Mouse (Mus musculus) C2C12 (cell line): Measurements from ENCODE around the gene Slc12a5. TPM values are rescaled to one million over a fixed set of nuclear protein-coding genes. Genes with fewer than 3 reads are reported as not detected.

Experiments
- H3K27me3 ChIP-seq: one replicate; pipeline ENCODE4 v1.6.1; 2011; ENCODE audit not compliant: control insufficient read depth, insufficient read depth, insufficient read length
- H3K36me3 ChIP-seq: one replicate; pipeline ENCODE4 v1.6.1; 2011; ENCODE audit not compliant: control insufficient read depth, insufficient read depth
- H3K4me3 ChIP-seq: one replicate; pipeline ENCODE4 v1.5.1; 2011; ENCODE audit warnings: mild to moderate bottlenecking, control low read depth; ENCODE audit not compliant: poor library complexity, insufficient read depth, severe bottlenecking
- H3K79me2 ChIP-seq: one replicate; pipeline ENCODE4 v1.6.1; 2011; ENCODE audit not compliant: control insufficient read depth, insufficient read depth
- H3K79me3 ChIP-seq: one replicate; pipeline ENCODE4 v1.6.1; 2011; ENCODE audit warnings: low read depth, control low read depth
- H3ac ChIP-seq: one replicate; pipeline ENCODE3; 2011; ENCODE audit warnings: low read depth; ENCODE audit not compliant: control insufficient read depth, insufficient read length
- CEBPB ChIP-seq: IDR thresholded peaks from one replicate; pipeline ENCODE4 v1.6.1; 2011; ENCODE audit warnings: low read depth, mild to moderate bottlenecking, control low read depth, moderate library complexity
- CTCF ChIP-seq: IDR thresholded peaks from one replicate; pipeline ENCODE4 v1.5.1; 2011; ENCODE audit not compliant: control insufficient read depth, insufficient read depth, insufficient read length
- FOSL1 ChIP-seq: IDR thresholded peaks from one replicate; pipeline ENCODE4 v1.8.0; 2011; ENCODE audit warnings: mild to moderate bottlenecking, low read length; ENCODE audit not compliant: poor library complexity, insufficient read depth, severe bottlenecking
- MAX ChIP-seq: IDR thresholded peaks from one replicate; pipeline ENCODE4 v1.6.1; 2011; ENCODE audit warnings: mild to moderate bottlenecking, control low read depth
- MYOD1 ChIP-seq: IDR thresholded peaks from one replicate; pipeline ENCODE4 v1.6.1; 2011; ENCODE audit warnings: low read depth; ENCODE audit not compliant: control insufficient read depth, insufficient read length
- MYOG ChIP-seq: IDR thresholded peaks from one replicate; pipeline ENCODE4 v1.6.1; 2011; ENCODE audit not compliant: control insufficient read depth, insufficient read length; ENCODE audit errors: extremely low read depth
- USF1 ChIP-seq: IDR thresholded peaks from one replicate; pipeline ENCODE4 v1.6.1; 2011; ENCODE audit warnings: low read depth, mild to moderate bottlenecking, control low read depth, moderate library complexity
- polyA plus RNA-seq: library from polyadenylated mRNA; unstranded; fragments of >200 nt; fragmentation: generic; extraction: Trizol; gene quantifications from one replicate; pipeline ENCODE4 v1.2.1, GENCODE M21; 2012; ENCODE audit warnings: missing spikeins

Gene Slc12a5
- polyA plus RNA-seq, 1 experiment: 0.12 TPM

- no peak within 1 kb of the TSS for H3ac ChIP-seq
Measured at GRCm38 (mm10) chr2:164940140-164940830, 20.3 kb upstream of the Slc12a5 start, which contains the start of gene Mmp9. TSS of gene Mmp9 (plus strand) at chr2:164940780.

GRCm38 (mm10) chr2:164942692-164943290 lies 17.8 kb upstream of the Slc12a5 start:
- no peaks in the 10 kb centered on the region for H3K27me3 ChIP-seq

More at GRCm38 (mm10) chr2:164940140-164940830, 20.3 kb upstream of the Slc12a5 start, which contains the start of gene Mmp9:
- no peaks in the 10 kb centered on the region for H3K36me3 ChIP-seq
- no peaks in the 10 kb centered on the region for H3K79me2 ChIP-seq
- no peaks in the 10 kb centered on the region for H3K79me3 ChIP-seq
- H3K4me3 ChIP-seq: no peak within 1 kb of the TSS
- TF ChIP-seq CTCF: no peak
- peak; percentile 66 for TF ChIP-seq MYOD1
- H3K27me3 ChIP-seq: no peaks in the 10 kb centered on the region

GRCm38 (mm10) chr2:164947506-164947905 lies 13.1 kb upstream of the Slc12a5 start:
- H3K27me3 ChIP-seq: peaks cover 14% of the 10 kb centered on the region
- no peak overlapping the region for H3K4me3 ChIP-seq
- no peaks in the 10 kb centered on the region for H3K36me3 ChIP-seq
- no peaks in the 10 kb centered on the region for H3K79me2 ChIP-seq
- no peak for TF ChIP-seq FOSL1
- TF ChIP-seq USF1: no peak
- no peak for TF ChIP-seq MYOD1
- no peak for TF ChIP-seq CEBPB
- TF ChIP-seq MYOG: no peak
- no peak for TF ChIP-seq MAX
- no peak for TF ChIP-seq CTCF
- no peak overlapping the region for H3ac ChIP-seq
- H3K79me3 ChIP-seq: no peaks in the 10 kb centered on the region

More at GRCm38 (mm10) chr2:164942692-164943290, 17.8 kb upstream of the Slc12a5 start:
- Histone ChIP-seq H3K36me3 (no peaks in the 10 kb centered on the region), H3K4me3 (no peak overlapping the region), H3ac (no peak overlapping the region), H3K79me2 (no peaks in the 10 kb centered on the region), H3K79me3 (no peaks in the 10 kb centered on the region)
- TF ChIP-seq CTCF (no peak), USF1 (no peak)

- Histone ChIP-seq H3ac (no peak overlapping the region), H3K36me3 (no peaks in the 10 kb centered on the region), H3K27me3 (peaks cover 14% of the 10 kb centered on the region), H3K4me3 (no peak overlapping the region), H3K79me3 (no peaks in the 10 kb centered on the region), H3K79me2 (no peaks in the 10 kb centered on the region)
- TF ChIP-seq MAX (no peak), MYOG (no peak), CTCF (no peak), FOSL1 (no peak), CEBPB (no peak), USF1 (no peak), MYOD1 (no peak)
Measured at GRCm38 (mm10) chr2:164947930-164948329, 12.7 kb upstream of the Slc12a5 start.

GRCm38 (mm10) chr2:164948962-164949361 lies 11.6 kb upstream of the Slc12a5 start:
- Histone ChIP-seq H3K27me3 (peaks cover 14% of the 10 kb centered on the region), H3K79me2 (no peaks in the 10 kb centered on the region), H3K79me3 (no peaks in the 10 kb centered on the region), H3ac (no peak overlapping the region), H3K36me3 (no peaks in the 10 kb centered on the region), H3K4me3 (no peak overlapping the region)
- no peak for TF ChIP-seq MAX

GRCm38 (mm10) chr2:164950501-164950900 lies 10.1 kb upstream of the Slc12a5 start:
- no peaks in the 10 kb centered on the region for H3K79me3 ChIP-seq
- no peaks in the 10 kb centered on the region for H3K36me3 ChIP-seq
- TF ChIP-seq MYOG (no peak), CEBPB (no peak), MYOD1 (no peak), USF1 (no peak), CTCF (no peak), MAX (no peak), FOSL1 (no peak)
- H3K27me3 ChIP-seq: peaks cover 21% of the 10 kb centered on the region
- no peak overlapping the region for H3ac ChIP-seq
- no peaks in the 10 kb centered on the region for H3K79me2 ChIP-seq
- H3K4me3 ChIP-seq: no peak overlapping the region
